Mouse (Mus musculus) lung, embryonic 15.5 days (tissue): Measurements from ENCODE around the gene Kcnip2. TPM values are rescaled to one million over a fixed set of nuclear protein-coding genes. Genes with fewer than 3 reads are reported as not detected.
A peak's percentile ranks its signal among the peaks of the same experiment; 100 is the strongest.

Experiments used
- ATAC-seq: fragments of 200-750 bp; cut with Nextera tagmentation; 2 replicates; pipeline ENCODE4 v1.8.0; 2017; ENCODE audit warnings: moderate number of reproducible peaks, borderline replicate concordance; ENCODE audit not compliant: low FRiP score, low TSS enrichment; ENCODE audit errors: extremely low read depth
- H3K27ac ChIP-seq: fragments of 300-500 bp; sonication (generic); 2 replicates; pipeline ENCODE4 v1.5.1; 2015; ENCODE audit warnings: moderate library complexity, mild to moderate bottlenecking, inconsistent platforms
- H3K27me3 ChIP-seq: fragments of 300-500 bp; sonication (generic); 2 replicates; pipeline ENCODE4 v1.6.1; 2015; ENCODE audit warnings: inconsistent platforms
- H3K36me3 ChIP-seq: fragments of 300-500 bp; sonication (generic); 2 replicates; pipeline ENCODE4 v1.6.1; 2015; ENCODE audit warnings: inconsistent platforms
- H3K4me1 ChIP-seq: fragments of 300-500 bp; sonication (generic); 2 replicates; pipeline ENCODE4 v1.6.1; 2015; ENCODE audit warnings: inconsistent platforms
- H3K4me2 ChIP-seq: fragments of 300-500 bp; sonication (generic); 2 replicates; pipeline ENCODE4 v1.6.1; 2015; ENCODE audit warnings: inconsistent platforms, mild to moderate bottlenecking, moderate library complexity
- H3K4me3 ChIP-seq: fragments of 300-500 bp; sonication (generic); 2 replicates; pipeline ENCODE4 v1.5.1; 2015; ENCODE audit warnings: mild to moderate bottlenecking, inconsistent platforms
- H3K9ac ChIP-seq: fragments of 300-500 bp; sonication (generic); 2 replicates; pipeline ENCODE4 v1.6.1; 2015; ENCODE audit warnings: inconsistent platforms
- H3K9me3 ChIP-seq: fragments of 300-500 bp; sonication (generic); 2 replicates; pipeline ENCODE4 v1.6.1; 2016; ENCODE audit warnings: inconsistent platforms
- WGBS: fragments of 180-500 bp; shearing (Covaris S2); methylation state at CpG from one replicate; pipeline ENCODE4 v1.1.7; 2015; 5-methylcytosine and 5-hydroxymethylcytosine counted together
- polyA plus RNA-seq: library from polyadenylated mRNA; unstranded; fragments of >200 nt; fragmentation: Nextera tagmentation; extraction: Ambion mirVana; gene quantifications from 2 replicates; pipeline ENCODE4 v1.2.1, GENCODE M21; 2015

The Kcnip2 gene
- polyA plus RNA-seq = 2.6 and 3.3 TPM in 2 replicates

DNA sequence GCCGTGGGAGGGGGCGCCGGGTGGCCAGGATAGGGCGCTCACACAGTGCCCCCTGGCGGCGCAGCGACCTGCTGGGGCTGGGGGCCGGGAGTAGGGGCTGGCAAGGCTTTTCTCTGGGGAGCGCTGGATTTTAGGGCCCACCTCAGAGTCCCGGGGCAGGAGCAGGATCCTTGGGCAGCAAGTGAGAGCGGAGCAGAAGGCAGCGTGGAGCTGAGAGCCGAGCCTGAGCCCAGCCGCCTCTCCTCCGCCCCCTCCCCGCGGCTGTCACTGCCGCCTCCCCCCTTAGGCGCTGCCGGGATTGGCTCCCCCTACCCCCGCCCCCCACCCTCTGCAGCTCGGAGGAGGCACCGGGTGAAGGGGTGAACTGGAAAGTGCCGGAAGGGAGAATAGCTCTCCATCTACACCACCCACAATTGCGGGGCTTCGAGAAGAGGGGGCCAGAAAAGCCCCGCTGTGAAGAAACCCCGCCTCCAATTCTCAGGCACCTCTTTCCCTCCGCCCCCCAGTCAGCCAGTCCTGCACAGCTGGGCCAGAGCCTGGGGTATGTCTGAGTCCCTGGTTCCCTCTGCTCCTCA lies at the start of gene Kcnip2:
Kcnip2 (minus strand) TSS at position 231 of the 575 bp plus-strand sequence.
- H3K27ac ChIP-seq = peak within 1 kb of the TSS; percentile 27
- H3K4me3 ChIP-seq = peak within 1 kb of the TSS; percentile 41
- peak within 1 kb of the TSS; percentile 86 for H3K4me2 ChIP-seq
- H3K9me3 ChIP-seq = no peaks in the 10 kb centered on the region
- under 1% methylated on average over 28 of the region's 29 CpGs for WGBS
- H3K4me1 ChIP-seq = peaks cover 53% of the 10 kb centered on the region
- peak within 1 kb of the TSS; percentile 15 for H3K9ac ChIP-seq
- ATAC-seq = peak; percentile 65; the same call in 1 of the 2 replicates
- H3K36me3 ChIP-seq = no peaks in the 10 kb centered on the region
- H3K27me3 ChIP-seq = 0 out of 2 replicates have a peak, but pooled peaks cover 6% of the 10 kb centered on the region

DNA sequence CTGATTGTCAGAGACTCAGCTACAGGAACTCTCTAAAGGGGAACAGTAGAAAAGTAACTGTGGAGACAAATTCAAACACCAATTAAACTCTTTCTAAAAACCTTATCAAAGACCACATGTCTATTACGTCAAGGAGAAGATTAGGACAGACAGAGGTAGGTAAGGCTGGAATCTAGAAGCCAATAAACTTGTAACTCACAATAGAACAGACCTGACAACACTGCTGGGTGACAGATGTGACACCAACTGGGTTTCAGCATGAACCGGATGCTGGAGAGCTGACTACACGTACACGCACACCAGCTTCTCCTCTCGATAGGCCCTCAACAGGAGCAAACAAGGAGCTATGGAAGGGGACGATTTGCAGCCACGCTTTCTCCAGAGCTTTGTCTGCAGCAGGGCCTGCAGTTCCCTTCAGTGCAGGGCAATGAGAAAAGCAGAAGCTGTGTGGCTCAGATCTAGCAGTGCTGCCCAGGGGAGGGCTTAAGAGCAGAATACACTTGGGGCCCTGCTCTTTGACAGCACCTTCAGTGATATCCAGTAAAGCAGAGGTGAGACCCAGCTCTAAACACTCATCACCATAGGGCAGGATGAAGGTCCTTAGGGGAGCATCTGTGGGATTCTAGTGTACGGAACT lies 39.5 kb upstream of the Kcnip2 start:
- 40% methylated on average over 8 of the region's 8 CpGs for WGBS
- no peaks in the 10 kb centered on the region for H3K9me3 ChIP-seq
- H3K9ac ChIP-seq = no peak overlapping the region
- ATAC-seq = no peak
- no peaks in the 10 kb centered on the region for H3K27me3 ChIP-seq
- H3K27ac ChIP-seq = no peak overlapping the region
- no peak overlapping the region for H3K4me2 ChIP-seq
- no peaks in the 10 kb centered on the region for H3K36me3 ChIP-seq
- no peaks in the 10 kb centered on the region for H3K4me1 ChIP-seq
- H3K4me3 ChIP-seq = no peak overlapping the region

DNA sequence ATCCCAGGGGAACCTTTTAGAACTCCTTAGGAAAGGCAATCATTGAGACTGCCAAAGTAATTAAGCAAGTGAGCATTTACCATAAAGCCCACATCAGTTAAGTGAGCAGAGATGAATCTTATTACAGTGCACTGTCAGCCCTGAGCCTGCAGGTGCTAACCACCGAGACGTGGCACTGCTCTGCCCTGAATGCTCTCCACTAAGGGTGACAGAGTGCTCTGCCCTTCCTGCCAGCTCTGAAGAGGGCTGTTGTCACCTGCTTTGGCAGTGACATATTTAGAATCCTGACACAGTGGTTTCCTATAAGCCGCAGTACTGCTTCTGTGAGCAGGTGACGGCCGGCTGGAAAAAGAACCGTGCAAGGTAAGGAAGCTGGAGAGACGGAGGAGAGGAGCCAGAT lies 38.7 kb upstream of the Kcnip2 start:
- no peak for ATAC-seq

DNA sequence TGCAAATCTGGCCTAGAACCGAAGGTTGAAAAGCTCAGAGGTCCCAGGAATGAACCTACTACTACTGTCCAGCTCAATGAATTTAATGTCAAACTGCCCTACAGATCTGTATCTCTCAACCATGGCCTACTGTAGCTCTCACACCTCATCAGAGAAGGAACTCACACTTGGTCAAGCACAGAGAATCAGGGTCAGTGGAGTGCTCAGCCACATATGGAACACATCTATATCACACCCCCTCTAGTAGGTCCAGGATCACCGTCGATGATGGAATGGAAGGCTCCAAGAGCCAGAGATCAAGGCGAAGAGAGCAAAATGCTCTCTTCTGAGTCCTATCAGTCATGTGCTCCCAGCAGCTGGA lies 31.9 kb upstream of the Kcnip2 start:
- no peak overlapping the region for H3K4me2 ChIP-seq
- no peaks in the 10 kb centered on the region for H3K9me3 ChIP-seq
- no peaks in the 10 kb centered on the region for H3K4me1 ChIP-seq
- 66% methylated on average over 4 of the region's 4 CpGs for WGBS
- no peaks in the 10 kb centered on the region for H3K27me3 ChIP-seq
- no peaks in the 10 kb centered on the region for H3K36me3 ChIP-seq
- H3K27ac ChIP-seq = no peak overlapping the region
- no peak for ATAC-seq
- H3K9ac ChIP-seq = no peak overlapping the region
- no peak overlapping the region for H3K4me3 ChIP-seq

More for the DNA sequence above, 38.7 kb upstream of the Kcnip2 start:
- H3K4me3 ChIP-seq = no peak overlapping the region
- 71% methylated on average over 7 of the region's 7 CpGs for WGBS
- no peaks in the 10 kb centered on the region for H3K27me3 ChIP-seq
- H3K36me3 ChIP-seq = no peaks in the 10 kb centered on the region
- H3K9me3 ChIP-seq = no peaks in the 10 kb centered on the region
- no peaks in the 10 kb centered on the region for H3K4me1 ChIP-seq
- H3K4me2 ChIP-seq = no peak overlapping the region
- H3K9ac ChIP-seq = no peak overlapping the region
- no peak overlapping the region for H3K27ac ChIP-seq

DNA sequence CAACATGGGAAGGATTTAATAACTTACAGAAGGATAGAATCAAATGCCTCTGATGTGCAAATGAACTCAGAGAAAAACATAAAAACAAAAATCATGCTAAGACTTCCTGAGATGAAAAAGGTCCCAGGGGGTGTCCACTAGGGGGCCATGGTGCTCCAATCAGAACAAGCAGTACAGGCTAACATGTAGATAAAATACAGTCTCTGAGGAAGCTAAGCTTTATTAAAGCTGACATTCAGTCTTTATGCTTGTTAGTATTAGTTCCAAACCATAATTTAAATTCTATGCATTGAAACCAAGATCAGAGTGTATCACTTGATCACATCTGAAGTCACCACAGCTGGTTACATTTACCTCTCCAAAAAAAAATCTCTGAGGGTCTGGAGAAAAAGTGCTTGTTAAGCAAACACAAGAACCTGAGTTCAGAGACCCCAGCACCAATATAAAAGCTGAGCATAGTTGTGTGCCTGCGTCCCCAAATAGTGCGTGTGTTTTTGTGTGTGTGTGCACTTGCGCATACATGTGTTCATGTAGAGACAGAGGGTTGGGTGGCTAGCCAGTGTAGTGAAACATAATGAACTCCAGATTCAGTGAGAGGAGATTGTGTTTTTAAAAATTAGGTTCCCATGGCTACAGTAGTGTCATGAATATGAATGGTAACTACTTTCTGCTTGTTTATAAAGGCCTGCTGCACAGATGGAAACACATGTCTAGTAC lies 31.3 kb upstream of the Kcnip2 start:
- H3K27me3 ChIP-seq = no peaks in the 10 kb centered on the region
- H3K27ac ChIP-seq = no peak overlapping the region
- H3K4me3 ChIP-seq = no peak overlapping the region
- 91% methylated on average over 3 of the region's 3 CpGs for WGBS
- no peaks in the 10 kb centered on the region for H3K9me3 ChIP-seq
- no peaks in the 10 kb centered on the region for H3K36me3 ChIP-seq
- ATAC-seq = no peak
- H3K4me1 ChIP-seq = no peaks in the 10 kb centered on the region
- no peak overlapping the region for H3K4me2 ChIP-seq
- no peak overlapping the region for H3K9ac ChIP-seq

DNA sequence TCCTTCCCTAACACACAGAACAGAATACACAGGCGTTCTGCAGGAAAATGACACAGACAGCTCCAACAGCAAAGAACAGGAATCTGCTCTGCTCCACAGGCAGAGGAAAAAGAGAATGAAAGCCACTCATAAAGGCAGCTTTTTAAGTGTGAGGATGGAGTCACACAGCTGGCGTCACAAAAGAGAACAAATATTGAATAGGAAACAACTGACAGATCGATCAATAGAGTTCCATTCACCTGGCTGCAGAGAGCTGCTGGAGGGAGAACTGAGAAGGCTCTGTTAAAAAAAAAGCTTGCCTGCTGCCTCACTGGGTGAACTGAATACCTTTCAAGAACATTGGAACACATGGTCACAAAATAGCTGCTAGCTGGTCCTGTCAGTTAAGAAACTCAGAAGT lies 28.3 kb upstream of the Kcnip2 start:
- Histone ChIP-seq H3K36me3 (no peaks in the 10 kb centered on the region), H3K4me1 (no peaks in the 10 kb centered on the region), H3K4me2 (no peak overlapping the region), H3K9me3 (no peaks in the 10 kb centered on the region), H3K27ac (no peak overlapping the region), H3K27me3 (no peaks in the 10 kb centered on the region), H3K9ac (no peak overlapping the region), H3K4me3 (no peak overlapping the region)
- WGBS = 77% methylated on average over 3 of the region's 3 CpGs
- ATAC-seq = no peak

DNA sequence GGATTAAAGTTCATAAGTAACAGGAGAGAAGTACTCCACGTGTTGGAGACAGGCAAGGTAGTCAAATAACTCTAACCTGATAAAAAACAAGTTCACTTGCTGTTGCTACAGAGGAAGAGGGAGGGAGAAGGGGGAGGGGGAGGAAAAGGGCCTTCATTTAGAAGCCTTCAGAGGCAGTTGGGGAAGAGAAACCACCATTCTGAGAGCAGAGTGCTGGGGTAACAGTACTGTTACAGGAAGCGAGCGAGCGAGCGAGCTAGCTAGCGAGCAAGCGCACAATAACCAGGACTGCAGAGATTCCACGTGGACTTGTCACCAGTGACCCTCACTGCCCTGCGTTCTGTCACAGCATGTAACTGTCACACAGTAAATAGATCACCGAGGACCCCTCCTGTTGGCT lies 27.6 kb upstream of the Kcnip2 start:
- no peaks in the 10 kb centered on the region for H3K27me3 ChIP-seq
- H3K4me2 ChIP-seq = no peak overlapping the region
- H3K9ac ChIP-seq = no peak overlapping the region
- no peak for ATAC-seq
- H3K36me3 ChIP-seq = no peaks in the 10 kb centered on the region
- WGBS = 35% methylated on average over 10 of the region's 10 CpGs
- no peaks in the 10 kb centered on the region for H3K9me3 ChIP-seq
- no peak overlapping the region for H3K4me3 ChIP-seq
- no peaks in the 10 kb centered on the region for H3K4me1 ChIP-seq
- H3K27ac ChIP-seq = no peak overlapping the region

DNA sequence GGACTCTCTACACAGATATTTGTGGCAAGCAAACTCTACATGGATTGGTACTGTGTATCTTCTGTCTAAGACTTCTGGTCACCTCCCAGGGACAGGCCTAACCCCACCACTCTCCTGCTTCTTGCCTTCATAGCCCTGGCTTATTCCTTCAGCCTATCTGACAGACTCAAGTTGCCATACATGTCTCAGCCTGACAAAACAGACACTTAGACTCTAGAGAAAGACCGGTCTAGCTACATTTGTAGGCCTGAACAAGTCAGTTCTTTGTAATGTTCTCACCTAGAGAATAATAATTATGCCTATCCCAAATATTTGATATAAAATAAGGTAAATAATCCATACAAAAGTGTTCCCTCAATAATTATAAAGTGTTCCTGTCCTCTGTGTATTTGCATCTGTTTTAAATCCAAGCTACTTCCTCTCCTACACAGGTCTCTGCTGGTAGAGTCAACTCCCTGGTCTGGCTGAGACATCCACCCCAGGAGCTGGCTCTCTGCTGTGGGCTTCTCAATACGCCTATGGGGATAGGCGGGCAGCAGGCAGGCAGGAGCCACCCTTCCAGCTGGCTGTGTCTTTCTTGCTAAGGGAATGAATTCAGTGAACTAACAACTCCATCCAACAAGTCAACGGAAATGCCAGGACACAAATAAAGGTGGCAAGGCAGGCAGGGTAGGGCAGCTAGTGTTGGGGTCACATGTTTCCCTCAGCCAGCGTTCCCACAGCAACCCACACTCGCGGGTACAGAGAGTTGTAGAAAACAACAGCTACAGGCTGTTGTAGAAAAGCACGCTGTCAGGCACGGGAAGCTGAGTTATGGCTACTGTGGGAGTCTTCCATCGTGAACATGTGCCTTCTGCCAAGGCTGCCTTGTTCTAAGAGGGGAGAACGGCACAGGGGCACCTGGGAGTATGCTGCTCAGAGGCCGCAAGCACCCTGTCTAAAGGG lies 21.5 kb upstream of the Kcnip2 start:
- H3K4me2 ChIP-seq = no peak overlapping the region
- no peak overlapping the region for H3K4me3 ChIP-seq
- H3K9me3 ChIP-seq = no peaks in the 10 kb centered on the region
- no peaks in the 10 kb centered on the region for H3K36me3 ChIP-seq
- peaks cover 3% of the 10 kb centered on the region; the same call in 1 of the 2 replicates for H3K4me1 ChIP-seq
- H3K27ac ChIP-seq = peak overlapping the region; percentile 34; the same call in 1 of the 2 replicates
- WGBS = 76% methylated on average over 12 of the region's 12 CpGs
- H3K9ac ChIP-seq = no peak overlapping the region
- no peaks in the 10 kb centered on the region for H3K27me3 ChIP-seq
- no peak for ATAC-seq

DNA sequence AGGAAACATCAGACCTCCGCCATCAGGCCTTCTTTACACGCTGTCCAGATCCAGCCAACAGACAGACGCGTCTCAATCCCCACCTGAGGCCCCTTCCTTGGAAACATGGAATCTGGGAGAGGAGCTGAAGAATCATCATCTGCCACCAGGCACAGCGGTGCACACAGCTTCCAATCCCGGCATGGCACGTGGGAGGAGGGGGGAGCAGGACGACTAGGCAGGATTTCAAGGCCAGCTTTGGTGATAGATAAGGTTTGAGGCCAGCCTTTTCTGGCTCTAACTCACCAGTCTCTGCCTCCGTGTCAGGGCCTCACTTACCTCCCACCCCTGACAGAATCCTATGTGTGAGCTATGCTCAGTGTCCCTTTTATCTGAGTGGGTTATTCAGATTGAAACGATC lies 19.6 kb upstream of the Kcnip2 start:
- WGBS = 68% methylated on average over 10 of the region's 10 CpGs
- no peak for ATAC-seq
- no peaks in the 10 kb centered on the region for H3K9me3 ChIP-seq
- H3K9ac ChIP-seq = no peak overlapping the region
- H3K36me3 ChIP-seq = no peaks in the 10 kb centered on the region
- H3K27ac ChIP-seq = no peak overlapping the region
- no peak overlapping the region for H3K4me3 ChIP-seq
- H3K27me3 ChIP-seq = no peaks in the 10 kb centered on the region
- H3K4me2 ChIP-seq = no peak overlapping the region
- peaks cover 3% of the 10 kb centered on the region; the same call in 1 of the 2 replicates for H3K4me1 ChIP-seq

DNA sequence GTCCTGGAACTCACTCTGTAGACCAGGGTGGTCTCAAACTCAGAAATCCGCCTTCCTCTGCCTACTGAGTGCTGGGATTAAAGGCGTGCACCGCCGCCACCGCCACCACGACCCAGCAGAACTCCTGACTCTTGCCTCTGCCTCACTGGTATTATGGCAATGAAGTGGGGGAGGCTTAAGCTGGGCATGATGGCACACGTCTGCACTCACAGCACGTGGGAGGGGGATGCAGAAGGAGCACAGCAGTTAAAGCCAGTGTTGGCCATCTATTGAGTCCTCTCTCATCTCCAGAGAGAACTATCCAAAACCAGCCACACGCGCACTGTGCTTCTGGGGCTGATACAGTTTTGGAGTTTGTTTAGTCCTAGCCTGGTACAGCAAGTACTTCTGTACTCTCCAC lies 17.8 kb upstream of the Kcnip2 start:
- no peak overlapping the region for H3K9ac ChIP-seq
- ATAC-seq = no peak
- 82% methylated on average over 10 of the region's 10 CpGs for WGBS

DNA sequence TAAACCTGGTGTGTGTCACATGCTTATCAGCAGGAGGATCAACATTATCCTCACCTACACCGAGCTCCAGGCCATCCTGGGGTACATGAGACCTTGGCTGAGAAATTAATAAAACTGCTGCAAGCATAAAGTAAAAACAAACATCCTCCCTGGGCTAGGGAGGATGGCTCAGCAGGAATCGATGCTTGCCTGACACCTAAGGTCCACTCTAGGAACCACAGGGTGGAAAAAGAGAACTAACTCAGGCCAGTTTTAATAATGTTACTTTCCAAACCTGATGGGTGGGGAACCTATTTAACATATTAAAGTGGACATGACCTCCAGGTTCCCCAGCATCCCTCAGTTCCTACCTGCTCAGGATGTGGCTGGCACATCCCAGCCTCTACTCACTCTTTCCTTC lies 14.8 kb upstream of the Kcnip2 start:
- Histone ChIP-seq H3K4me3 (no peak overlapping the region), H3K36me3 (no peaks in the 10 kb centered on the region), H3K4me2 (no peak overlapping the region), H3K9me3 (no peaks in the 10 kb centered on the region), H3K27me3 (no peaks in the 10 kb centered on the region), H3K4me1 (no peaks in the 10 kb centered on the region), H3K27ac (no peak overlapping the region), H3K9ac (no peak overlapping the region)
- ATAC-seq = no peak
- WGBS = 28% methylated on average over 2 of the region's 2 CpGs

More for the DNA sequence above, 17.8 kb upstream of the Kcnip2 start:
- H3K4me1 ChIP-seq = peaks cover 3% of the 10 kb centered on the region; the same call in 1 of the 2 replicates
- H3K27me3 ChIP-seq = no peaks in the 10 kb centered on the region
- H3K36me3 ChIP-seq = no peaks in the 10 kb centered on the region
- no peaks in the 10 kb centered on the region for H3K9me3 ChIP-seq
- H3K4me2 ChIP-seq = no peak overlapping the region
- H3K27ac ChIP-seq = no peak overlapping the region
- H3K4me3 ChIP-seq = no peak overlapping the region
